Mouse (Mus musculus) CH12.LX (cell line): Measurements from ENCODE around the gene Klk1b4. TPM values are rescaled to one million over a fixed set of nuclear protein-coding genes. Genes with fewer than 3 reads are reported as not detected.
"Not testable (repeated sequence)": the region's sequence is repeated elsewhere in the genome, so short reads cannot be mapped to it uniquely, and the experiment has no call there.

Experiments
- DNase-seq: peaks from one replicate; pipeline ENCODE4 v3.0.0-alpha.2; 2013; ENCODE audit errors: extremely low read depth
- H3K27ac ChIP-seq: 2 replicates; pipeline ENCODE4 v1.5.1; 2012; ENCODE audit warnings: low read depth, mild to moderate bottlenecking, control low read depth, moderate library complexity; ENCODE audit not compliant: insufficient read depth
- H3K27me3 ChIP-seq: replicated peaks from 2 replicates; pipeline ENCODE3; 2012; ENCODE audit warnings: inconsistent platforms
- H3K36me3 ChIP-seq, 2 experiments: replicated peaks in 1 of 2; 2 replicates each; pipeline versions ENCODE3 to v1.6.1; 2012; ENCODE audit warnings: inconsistent platforms in 1 of 2, low read length in 1 of 2, mild to moderate bottlenecking in 1 of 2, mixed read lengths in 1 of 2, moderate library complexity in 1 of 2; ENCODE audit not compliant: control insufficient read depth in 1 of 2, insufficient read depth in 1 of 2
- H3K4me1 ChIP-seq, 2 experiments: 2 replicates each; pipeline ENCODE4 v1.6.1; 2012; ENCODE audit warnings: inconsistent platforms in 1 of 2, moderate library complexity in 1 of 2; ENCODE audit not compliant: insufficient read depth in 2 of 2, control insufficient read depth in 1 of 2
- H3K4me2 ChIP-seq: 2 replicates; pipeline ENCODE4 v1.6.1; 2012; ENCODE audit warnings: low read depth, mild to moderate bottlenecking, control low read depth; ENCODE audit not compliant: poor library complexity, insufficient read depth, severe bottlenecking
- H3K4me3 ChIP-seq, 3 experiments: fragments of 150-350 bp in 1 of 3; sonication (generic) in 1 of 3; replicated peaks in 1 of 3; 2 replicates each; pipeline versions ENCODE3 to v1.5.1; 2011 to 2012; ENCODE audit warnings: low read depth in 2 of 3, low read length in 2 of 3, mild to moderate bottlenecking in 2 of 3, moderate library complexity in 2 of 3, control low read depth in 1 of 3, improper control_type of control experiment in 1 of 3, inconsistent platforms in 1 of 3, mixed read lengths in 1 of 3; ENCODE audit not compliant: poor library complexity in 1 of 3
- H3K79me2 ChIP-seq: replicated peaks from 2 replicates; pipeline ENCODE4 v1.6.1; 2012; ENCODE audit warnings: mild to moderate bottlenecking, moderate library complexity; ENCODE audit not compliant: control insufficient read depth, poor library complexity, insufficient read depth, severe bottlenecking; ENCODE audit errors: extremely low read depth
- H3K9ac ChIP-seq: 2 replicates; pipeline ENCODE4 v1.6.1; 2012; ENCODE audit warnings: low read depth, mild to moderate bottlenecking, control low read depth, moderate library complexity; ENCODE audit not compliant: insufficient read depth
- H3K9me3 ChIP-seq: replicated peaks from 2 replicates; pipeline ENCODE3; 2012; ENCODE audit warnings: low read length, inconsistent platforms, mixed read lengths
- BHLHE40 ChIP-seq: IDR thresholded peaks from 2 replicates; pipeline ENCODE4 v1.6.1; 2011; ENCODE audit warnings: mild to moderate bottlenecking, low read depth, low read length, improper control_type of control experiment
- CHD1 ChIP-seq: IDR thresholded peaks from 2 replicates; pipeline ENCODE4 v1.6.1; 2012; ENCODE audit warnings: low read depth, low read length, improper control_type of control experiment, inconsistent platforms
- E2F4 ChIP-seq: IDR thresholded peaks from 2 replicates; pipeline ENCODE4 v1.6.1; 2011; ENCODE audit warnings: low read depth, low read length, improper control_type of control experiment; ENCODE audit not compliant: insufficient replicate concordance
- EP300 ChIP-seq: IDR thresholded peaks from 2 replicates; pipeline ENCODE4 v1.6.1; 2011; ENCODE audit warnings: low read length, improper control_type of control experiment
- ETS1 ChIP-seq: conservative IDR thresholded peaks from 2 replicates; pipeline ENCODE4 v1.6.1; 2012; ENCODE audit warnings: low read depth, mild to moderate bottlenecking, inconsistent platforms, low read length, improper control_type of control experiment, moderate library complexity
- MAZ ChIP-seq: IDR thresholded peaks from 2 replicates; pipeline ENCODE4 v1.6.1; 2012; ENCODE audit warnings: low read depth, mild to moderate bottlenecking, inconsistent platforms, low read length, improper control_type of control experiment, moderate library complexity
- PAX5 ChIP-seq: IDR thresholded peaks from 2 replicates; pipeline ENCODE4 v1.6.1; 2012; ENCODE audit warnings: low read length, inconsistent platforms, mixed read lengths
- SMC3 ChIP-seq: IDR thresholded peaks from 2 replicates; pipeline ENCODE4 v1.6.1; 2011; ENCODE audit warnings: low read depth, low read length, improper control_type of control experiment
- USF2 ChIP-seq: conservative IDR thresholded peaks from 2 replicates; pipeline ENCODE4 v1.6.1; 2011; ENCODE audit warnings: low read depth, low read length, improper control_type of control experiment
- dilution Hi-C: fragments of 300-500 bp; cut with MboI; formaldehyde crosslinking; loops from 2 replicates; pipeline ENCODE4 v1.14.3; 2020; ENCODE audit warnings: low sequenced_read_pairs; ENCODE audit not compliant: extremely low pct_unique_long_range_greater_than_20kb, extremely low pct_ligation_motif_present
- in situ Hi-C: fragments of 300-500 bp; cut with MboI; formaldehyde crosslinking; loops from 3 replicates; pipeline ENCODE4 v1.14.3; 2019; ENCODE audit warnings: low sequenced_read_pairs, low pct_ligation_motif_present, low pct_unique_long_range_greater_than_20kb, mixed read lengths
- polyA plus RNA-seq: library from polyadenylated mRNA; unstranded; fragments of >175 nt; gene quantifications from 2 replicates; pipeline ENCODE4 v1.2.1, GENCODE M21; 2012; ENCODE audit warnings: low read depth; ENCODE audit not compliant: insufficient read length
- total RNA-seq, 2 experiments: library from RNA; depleted of rRNA; stranded (reverse); fragments of 300-350 nt in 1 of 2; fragments of >200 nt in 1 of 2; gene quantifications; 2 replicates each; pipeline ENCODE4 v1.2.3; 2012 to 2014

Klk1b4 gene
- total and polyA plus RNA-seq, 3 experiments: not detected

GRCm38 (mm10) chr7:44215645-44216044 lies 8.4 kb downstream of the Klk1b4 start, which contains the start of gene Klk1b5:
TSS of gene Klk1b5 (plus strand) at chr7:44215945.
- TF ChIP-seq ETS1: no peak
- TF ChIP-seq USF2: no peak
- no peak for TF ChIP-seq CHD1
- TF ChIP-seq, all 38 proteins: peak for 0
- dilution Hi-C loops (no loop called here), in situ Hi-C loops (no loop called here)
- peaks cover 0 to 8% of the 10 kb centered on the region in 2 experiments; a peak in 2 of 4 replicates for H3K4me1 ChIP-seq
- H3K36me3 ChIP-seq: no peaks in the 10 kb centered on the region
- no peak within 1 kb of the TSS for H3K4me2 ChIP-seq
- H3K79me2 ChIP-seq: no peaks in the 10 kb centered on the region
- no peak within 1 kb of the TSS for H3K27ac ChIP-seq
- no peak within 1 kb of the TSS for H3K4me3 ChIP-seq
- H3K9me3 ChIP-seq: no peaks in the 10 kb centered on the region
- DNase-seq: no peak
- H3K9ac ChIP-seq: no peak within 1 kb of the TSS
- peaks cover 55% of the 10 kb centered on the region for H3K27me3 ChIP-seq

- DNase-seq, H3K36me3 ChIP-seq, H3K79me2 ChIP-seq, H3K9me3 ChIP-seq, dilution Hi-C loops, H3K27ac ChIP-seq, H3K4me2 ChIP-seq, H3K4me3 ChIP-seq, H3K9ac ChIP-seq: not testable (repeated sequence)
- in situ Hi-C loops: loop anchor here (10.0 kb wide), 1 partner anchor 287 kb away; the partner anchor contains the start of gene Klk15
- peaks cover 49% of the 10 kb centered on the region for H3K27me3 ChIP-seq
- peaks cover 0 to 28% of the 10 kb centered on the region in 2 experiments; a peak in 2 of 4 replicates for H3K4me1 ChIP-seq
Observed at GRCm38 (mm10) chr7:44221601-44222000, 14.4 kb downstream of the Klk1b4 start.

DNA sequence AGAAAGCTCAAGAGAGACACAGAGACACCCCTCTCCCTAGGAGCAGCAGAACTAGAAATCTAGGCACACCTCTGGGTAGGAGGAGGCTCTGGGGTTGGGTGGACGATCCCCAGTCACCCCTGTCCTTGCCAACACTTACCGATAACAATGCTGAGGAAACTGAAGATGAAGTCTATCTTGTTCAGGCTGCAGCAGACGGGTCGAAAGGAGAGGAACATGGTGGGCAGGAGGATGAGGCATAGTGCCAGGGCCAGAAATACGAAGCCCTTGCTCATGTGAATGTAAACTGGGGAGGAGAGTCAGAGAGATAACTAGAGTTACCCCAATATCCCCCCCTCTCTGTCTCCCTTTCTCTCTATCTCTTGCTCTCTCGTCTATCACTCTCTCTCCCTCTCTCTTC lies 15.1 kb downstream of the Klk1b4 start:
- H3K36me3 ChIP-seq, H3K79me2 ChIP-seq, dilution Hi-C loops, DNase-seq, H3K4me2 ChIP-seq, H3K9ac ChIP-seq, H3K4me3 ChIP-seq, H3K9me3 ChIP-seq, H3K27ac ChIP-seq: not testable (repeated sequence)
- Histone ChIP-seq H3K27me3 (peaks cover 49% of the 10 kb centered on the region), H3K4me1 (peaks cover 0 to 22% of the 10 kb centered on the region in 2 experiments; a peak in 2 of 4 replicates)
- in situ Hi-C loops: loop anchor here (10.0 kb wide), 1 partner anchor 288 kb away; the partner anchor contains the start of gene Klk15

GRCm38 (mm10) chr7:44225076-44225475 lies 17.8 kb downstream of the Klk1b4 start, which contains the start of gene Klk1:
TSS of gene Klk1 (plus strand) at chr7:44225360.
- dilution Hi-C loops: no loop called here
- no peak within 1 kb of the TSS for H3K9ac ChIP-seq
- in situ Hi-C loops: loop anchor here (10.0 kb wide), 1 partner anchor 290 kb away; the partner anchor contains the start of gene Klk15
- no peaks in the 10 kb centered on the region for H3K79me2 ChIP-seq
- H3K4me1 ChIP-seq: peaks cover 0 to 22% of the 10 kb centered on the region in 2 experiments; a peak in 2 of 4 replicates
- no peak within 1 kb of the TSS for H3K4me3 ChIP-seq
- H3K4me2 ChIP-seq: no peak within 1 kb of the TSS
- H3K27me3 ChIP-seq: peaks cover 48% of the 10 kb centered on the region
- no peak for DNase-seq
- no peaks in the 10 kb centered on the region for H3K9me3 ChIP-seq
- no peak for TF ChIP-seq MAZ
- TF ChIP-seq BHLHE40: no peak
- no peak for TF ChIP-seq EP300
- TF ChIP-seq SMC3: no peak
- TF ChIP-seq E2F4: no peak
- TF ChIP-seq PAX5: no peak
- no peak for TF ChIP-seq CHD1
- no peak for TF ChIP-seq USF2
- TF ChIP-seq, all 38 proteins: peak for 0
- H3K27ac ChIP-seq: no peak within 1 kb of the TSS
- H3K36me3 ChIP-seq: no peaks in the 10 kb centered on the region
